Mouse (Mus musculus): Measurements from ENCODE around the gene Olfr803. TPM values are rescaled to one million over a fixed set of nuclear protein-coding genes. Genes with fewer than 3 reads are reported as not detected.

Gene Olfr803
- polyA plus RNA-seq, 1 experiment from 2014 or later, result not detected

Small RNA genes within 50 kb of the gene (microRNA-seq; reads per million reads assigned to microRNA genes)
- not detected for gene Gm24485

Other genes with a start within 250 kb of the Olfr803 start
- not detected in 2 replicates for gene Olfr787, start 232.4 kb downstream of the Olfr803 start, polyA plus RNA-seq (2014; fragmentation: Nextera tagmentation; extraction: Ambion mirVana)
- gene Olfr788, start 223.3 kb downstream of the Olfr803 start, polyA plus RNA-seq (2014; fragmentation: Nextera tagmentation; extraction: Ambion mirVana), result not detected in 2 replicates
- gene Olfr789, start 209.5 kb downstream of the Olfr803 start, polyA plus RNA-seq (2014; fragmentation: Nextera tagmentation; extraction: Ambion mirVana), result not detected in 2 replicates
- not detected in 2 replicates for gene Olfr790, start 195.8 kb downstream of the Olfr803 start, polyA plus RNA-seq (2014; fragmentation: Nextera tagmentation; extraction: Ambion mirVana)
- gene Olfr791, start 172.5 kb downstream of the Olfr803 start, polyA plus RNA-seq (2014; fragmentation: Nextera tagmentation; extraction: Ambion mirVana), result not detected in 2 replicates
- not detected in 2 replicates for gene Olfr792, start 155.1 kb downstream of the Olfr803 start, polyA plus RNA-seq (2014; fragmentation: Nextera tagmentation; extraction: Ambion mirVana)
- gene Olfr794, start 126.6 kb downstream of the Olfr803 start, polyA plus RNA-seq (2014; fragmentation: Nextera tagmentation; extraction: Ambion mirVana), result not detected in 2 replicates
- not detected in 2 replicates for gene Olfr796, start 81.7 kb downstream of the Olfr803 start, polyA plus RNA-seq (2014; fragmentation: Nextera tagmentation; extraction: Ambion mirVana)
- gene Olfr798, start 66.4 kb downstream of the Olfr803 start, polyA plus RNA-seq (2014; fragmentation: Nextera tagmentation; extraction: Ambion mirVana), result not detected in 2 replicates
- not detected in 2 replicates for gene Olfr799, start 56.8 kb downstream of the Olfr803 start, polyA plus RNA-seq (2014; fragmentation: Nextera tagmentation; extraction: Ambion mirVana)
- not detected in 2 replicates for gene Olfr800, start 36.6 kb downstream of the Olfr803 start, polyA plus RNA-seq (2014; fragmentation: Nextera tagmentation; extraction: Ambion mirVana)
- gene Olfr801, start 20.4 kb downstream of the Olfr803 start, polyA plus RNA-seq (2014; fragmentation: Nextera tagmentation; extraction: Ambion mirVana), result not detected in 2 replicates
- gene Olfr802, start 6.1 kb downstream of the Olfr803 start, polyA plus RNA-seq (2014; fragmentation: Nextera tagmentation; extraction: Ambion mirVana), result not detected in 2 replicates
- not detected in 2 replicates for gene Olfr804, start 8.9 kb upstream of the Olfr803 start, polyA plus RNA-seq (2014; fragmentation: Nextera tagmentation; extraction: Ambion mirVana)
- gene Olfr805, start 35.1 kb upstream of the Olfr803 start, polyA plus RNA-seq (2014; fragmentation: Nextera tagmentation; extraction: Ambion mirVana), result not detected in 2 replicates
- not detected in 2 replicates for gene Olfr806, start 47.6 kb upstream of the Olfr803 start, polyA plus RNA-seq (2014; fragmentation: Nextera tagmentation; extraction: Ambion mirVana)
- not detected in 2 replicates for gene Olfr807, start 63.5 kb upstream of the Olfr803 start, polyA plus RNA-seq (2014; fragmentation: Nextera tagmentation; extraction: Ambion mirVana)
- not detected in 2 replicates for gene Olfr808, start 71.2 kb upstream of the Olfr803 start, polyA plus RNA-seq (2014; fragmentation: Nextera tagmentation; extraction: Ambion mirVana)
- gene Olfr809, start 80.4 kb upstream of the Olfr803 start, polyA plus RNA-seq (2014; fragmentation: Nextera tagmentation; extraction: Ambion mirVana), result not detected in 2 replicates
- not detected in 2 replicates for gene Olfr810, start 100.6 kb upstream of the Olfr803 start, polyA plus RNA-seq (2014; fragmentation: Nextera tagmentation; extraction: Ambion mirVana)
- gene Olfr811, start 110.1 kb upstream of the Olfr803 start, polyA plus RNA-seq (2014; fragmentation: Nextera tagmentation; extraction: Ambion mirVana), result not detected in 2 replicates
- not detected in 2 replicates for gene Olfr812, start 151.8 kb upstream of the Olfr803 start, polyA plus RNA-seq (2014; fragmentation: Nextera tagmentation; extraction: Ambion mirVana)
- gene Olfr813, start 161.1 kb upstream of the Olfr803 start, polyA plus RNA-seq (2014; fragmentation: Nextera tagmentation; extraction: Ambion mirVana), result not detected in 2 replicates
- gene Olfr814, start 185.6 kb upstream of the Olfr803 start, polyA plus RNA-seq (2014; fragmentation: Nextera tagmentation; extraction: Ambion mirVana), result not detected in 2 replicates
- not detected in 2 replicates for gene Olfr815, start 211.6 kb upstream of the Olfr803 start, polyA plus RNA-seq (2014; fragmentation: Nextera tagmentation; extraction: Ambion mirVana)
- not detected in 2 replicates for gene Olfr816, start 221.3 kb upstream of the Olfr803 start, polyA plus RNA-seq (2014; fragmentation: Nextera tagmentation; extraction: Ambion mirVana)